Mouse (Mus musculus) hindbrain, embryonic 13.5 days (tissue): ENCODE measurements at regions not wholly inside any gene's neighbourhood (a gene's known extent, or its start where the extent isn't known, plus 50 kb on each side); places are given as distances from the start of the nearest gene placed in this dataset.
A peak's percentile ranks its signal among the peaks of the same experiment; 100 is the strongest.

Experiments used
- ATAC-seq: fragments of 200-750 bp; cut with Nextera tagmentation; 2 replicates; pipeline ENCODE4 v1.8.0; 2017; ENCODE audit warnings: moderate TSS enrichment; ENCODE audit not compliant: low FRiP score
- H3K27ac ChIP-seq: fragments of 300-500 bp; sonication (generic); 2 replicates; pipeline ENCODE4 v1.5.1; 2015; ENCODE audit warnings: inconsistent platforms, mild to moderate bottlenecking, moderate library complexity
- H3K27me3 ChIP-seq: fragments of 300-500 bp; sonication (generic); 2 replicates; pipeline ENCODE4 v1.6.1; 2015; ENCODE audit warnings: mild to moderate bottlenecking, inconsistent platforms
- H3K36me3 ChIP-seq: fragments of 300-500 bp; sonication (generic); 2 replicates; pipeline ENCODE4 v1.6.1; 2015; ENCODE audit warnings: mild to moderate bottlenecking, inconsistent platforms
- H3K4me1 ChIP-seq: fragments of 300-500 bp; sonication (generic); replicated peaks from 2 replicates; pipeline ENCODE4 v1.6.1; 2015; ENCODE audit warnings: inconsistent platforms
- H3K4me2 ChIP-seq: fragments of 300-500 bp; sonication (generic); 2 replicates; pipeline ENCODE4 v1.6.1; 2015; ENCODE audit warnings: inconsistent platforms, mild to moderate bottlenecking, moderate library complexity
- H3K4me3 ChIP-seq: fragments of 300-500 bp; sonication (generic); 2 replicates; pipeline ENCODE4 v1.5.1; 2015; ENCODE audit warnings: mild to moderate bottlenecking, inconsistent platforms
- H3K9ac ChIP-seq: fragments of 300-500 bp; sonication (generic); 2 replicates; pipeline ENCODE4 v1.6.1; 2015; ENCODE audit warnings: mild to moderate bottlenecking, inconsistent platforms
- H3K9me3 ChIP-seq: fragments of 300-500 bp; sonication (generic); 2 replicates; pipeline ENCODE4 v1.6.1; 2016; ENCODE audit warnings: inconsistent platforms
- WGBS: fragments of 180-500 bp; shearing (Covaris S2); methylation state at CpG from one replicate; pipeline ENCODE4 v1.1.7; 2015; 5-methylcytosine and 5-hydroxymethylcytosine counted together

DNA sequence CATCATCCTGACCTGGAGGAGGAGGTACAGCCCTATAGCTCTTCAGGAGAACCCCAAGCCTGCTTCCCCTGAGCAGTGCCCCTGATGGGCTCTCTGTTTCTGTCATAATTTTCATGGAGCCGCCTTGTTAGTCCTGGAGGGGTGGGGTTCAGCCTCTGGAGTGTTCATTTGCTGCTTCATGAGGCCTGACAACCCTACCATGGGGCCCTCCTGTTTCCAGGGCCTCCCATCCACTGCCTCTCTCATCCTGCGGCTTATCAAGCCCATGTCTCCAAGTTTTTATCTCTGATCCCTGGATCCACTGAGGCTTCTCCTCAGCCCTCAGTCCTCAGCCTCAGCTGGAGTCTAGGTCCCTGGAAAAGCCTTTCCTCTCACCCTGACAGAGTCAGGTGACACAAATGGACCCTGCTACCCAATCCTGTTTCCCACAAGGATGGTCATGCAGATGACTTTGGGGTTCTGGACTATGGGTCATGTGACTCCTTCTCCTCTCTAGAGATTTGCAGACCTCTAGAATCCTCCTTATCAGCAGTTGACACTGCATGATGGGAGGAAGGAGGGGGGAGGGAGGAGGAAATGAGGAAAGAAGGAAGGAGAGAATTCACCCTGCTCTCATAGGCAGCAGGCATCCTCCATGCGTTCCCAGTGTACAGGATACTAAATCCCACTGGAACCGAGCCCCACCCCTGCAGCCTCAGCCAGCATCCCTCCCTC lies 59.3 kb upstream of the Runx3 start:
- H3K36me3 ChIP-seq = no peaks in the 10 kb centered on the region
- ATAC-seq = no peak
- no peaks in the 10 kb centered on the region for H3K27me3 ChIP-seq
- no peak overlapping the region for H3K4me2 ChIP-seq
- 0 out of 2 replicates have a peak, but pooled peaks cover 4% of the 10 kb centered on the region for H3K4me1 ChIP-seq
- WGBS = 67% methylated on average over 4 of the region's 4 CpGs
- no peak overlapping the region for H3K9ac ChIP-seq
- no peak overlapping the region for H3K4me3 ChIP-seq
- no peaks in the 10 kb centered on the region for H3K9me3 ChIP-seq
- no peak overlapping the region for H3K27ac ChIP-seq

DNA sequence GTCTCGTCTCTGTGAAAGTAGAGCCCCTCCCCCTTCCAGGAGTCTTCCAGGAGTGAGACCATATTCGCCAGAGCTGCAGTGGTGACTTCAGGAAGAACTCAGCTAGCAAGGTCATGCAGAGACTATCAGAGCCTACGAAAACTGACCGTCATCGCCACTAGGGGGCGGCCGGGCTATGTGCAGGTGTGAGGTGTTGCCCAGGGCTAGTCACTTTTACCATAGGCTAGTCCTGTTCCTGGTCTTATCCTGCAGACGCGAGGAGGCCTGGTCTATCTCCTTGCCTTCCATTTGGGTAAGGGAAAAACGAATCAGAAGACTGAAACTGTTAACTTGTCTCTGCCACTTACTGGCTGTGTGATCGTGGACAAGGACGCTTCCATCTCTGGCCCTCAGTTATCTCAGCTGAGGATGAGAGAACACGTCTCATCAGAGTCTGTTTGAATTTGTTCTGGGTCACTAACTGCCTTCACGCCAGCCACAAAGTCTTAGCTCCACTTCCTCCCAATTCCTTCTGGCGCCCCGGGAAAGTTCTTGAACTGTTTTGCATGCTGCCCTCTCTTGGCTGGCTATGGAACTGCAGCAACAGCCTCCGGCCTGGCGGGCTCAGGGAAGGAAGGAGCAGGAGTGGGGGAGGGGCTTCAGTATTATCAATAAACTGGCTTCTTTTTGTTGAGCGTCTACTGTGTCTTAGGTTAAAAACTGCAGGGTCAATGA lies 53.5 kb upstream of the Runx3 start:
- no peak overlapping the region for H3K4me3 ChIP-seq
- peak; percentile 52; the same call in 1 of the 2 replicates for ATAC-seq
- H3K9me3 ChIP-seq = no peaks in the 10 kb centered on the region
- H3K9ac ChIP-seq = no peak overlapping the region
- H3K27me3 ChIP-seq = no peaks in the 10 kb centered on the region
- WGBS = 9% methylated on average over 19 of the region's 19 CpGs
- H3K27ac ChIP-seq = no peak overlapping the region
- no peak overlapping the region for H3K4me2 ChIP-seq
- no peaks in the 10 kb centered on the region for H3K36me3 ChIP-seq
- H3K4me1 ChIP-seq = no peaks in the 10 kb centered on the region

GRCm38 (mm10) chr4:135067805-135068204 lies 52.6 kb upstream of the Runx3 start:
- Histone ChIP-seq H3K4me3 (no peak overlapping the region), H3K27me3 (no peaks in the 10 kb centered on the region), H3K4me1 (no peaks in the 10 kb centered on the region), H3K4me2 (no peak overlapping the region), H3K9me3 (no peaks in the 10 kb centered on the region), H3K9ac (no peak overlapping the region), H3K36me3 (no peaks in the 10 kb centered on the region), H3K27ac (no peak overlapping the region)
- 87% methylated on average over 7 of the region's 7 CpGs for WGBS
- no peak for ATAC-seq

DNA sequence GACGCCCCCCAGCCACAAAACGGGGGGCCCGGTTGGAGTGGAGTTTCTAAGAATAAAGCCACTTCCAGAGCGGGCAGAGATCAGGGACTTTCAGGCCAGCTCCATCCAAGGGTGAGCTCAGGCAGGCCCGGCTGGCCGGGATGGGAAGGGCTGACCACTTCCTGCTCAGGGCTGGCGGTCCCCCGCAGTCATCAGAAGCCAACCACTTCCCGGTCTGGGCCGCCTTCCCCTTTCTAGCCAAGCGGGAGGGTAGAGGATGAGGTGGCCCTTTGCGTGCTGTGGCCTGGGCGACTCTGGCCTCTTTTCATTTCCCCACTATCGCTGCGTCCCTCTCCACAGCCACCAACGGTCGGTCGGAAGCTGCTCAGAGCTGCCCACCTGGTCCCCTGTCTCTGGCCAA lies 50.6 kb upstream of the Runx3 start:
- H3K4me3 ChIP-seq = no peak overlapping the region
- H3K27me3 ChIP-seq = no peaks in the 10 kb centered on the region
- H3K9me3 ChIP-seq = no peaks in the 10 kb centered on the region
- H3K36me3 ChIP-seq = no peaks in the 10 kb centered on the region
- no peak overlapping the region for H3K4me2 ChIP-seq
- WGBS = 70% methylated on average over 18 of the region's 18 CpGs
- no peak overlapping the region for H3K27ac ChIP-seq
- no peaks in the 10 kb centered on the region for H3K4me1 ChIP-seq
- H3K9ac ChIP-seq = no peak overlapping the region
- no peak for ATAC-seq
